Mouse (Mus musculus) embryonic fibroblast, embryonic 13.5 days (primary cell): ENCODE measurements at regions not wholly inside any gene's neighbourhood (a gene's known extent, or its start where the extent isn't known, plus 50 kb on each side); places are given as distances from the start of the nearest gene placed in this dataset.

ENCODE experiments used
- CTCF ChIP-seq: IDR thresholded peaks from 2 replicates; pipeline ENCODE4 v1.5.1; 2011; ENCODE audit warnings: mild to moderate bottlenecking, control low read depth, low read length, moderate library complexity, borderline replicate concordance; ENCODE audit not compliant: insufficient read depth
- POLR2A ChIP-seq: IDR thresholded peaks from 2 replicates; pipeline ENCODE4 v1.6.1; 2011; ENCODE audit warnings: low read depth, mild to moderate bottlenecking, control low read depth, low read length, moderate library complexity

DNA sequence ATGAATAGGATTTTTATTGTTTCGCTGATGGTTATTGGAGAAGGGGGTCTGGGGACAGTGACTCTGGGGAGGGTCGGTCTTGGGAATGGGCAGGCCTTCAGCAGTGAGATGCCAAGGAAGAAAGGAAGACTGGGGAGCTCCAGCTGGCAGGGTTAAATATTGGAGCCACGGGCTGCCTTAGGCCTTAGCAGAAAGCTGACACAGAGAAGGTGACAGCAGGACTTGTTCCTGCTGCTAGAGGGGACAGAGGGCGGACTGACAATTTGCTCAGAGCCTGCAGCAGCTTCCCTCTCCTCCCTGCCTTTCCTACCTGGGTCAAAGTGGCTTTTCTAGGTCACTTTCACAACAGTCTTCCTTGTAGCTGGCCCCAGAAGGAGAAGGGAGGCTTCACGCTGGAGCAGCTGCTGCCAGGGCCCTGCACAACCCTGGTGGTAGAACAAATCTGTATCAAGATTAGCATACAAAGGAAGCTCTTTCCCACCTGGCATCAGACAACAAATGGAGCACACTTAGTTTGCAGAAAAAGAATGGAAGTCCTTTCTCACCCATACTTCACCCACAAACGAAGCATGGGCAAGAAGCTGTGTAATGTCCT lies 130.2 kb downstream of the Gadd45g start:
- TF ChIP-seq CTCF: no peak
- TF ChIP-seq POLR2A: no peak
